Mouse (Mus musculus) midbrain, postnatal 0 days (tissue): ENCODE results near the gene Sult2a7. TPM values are rescaled to one million over a fixed set of nuclear protein-coding genes. Genes with fewer than 3 reads are reported as not detected.

Experiments used
- ATAC-seq: fragments of 200-750 bp; cut with Nextera tagmentation; 2 replicates; pipeline ENCODE4 v1.8.0; 2017; ENCODE audit warnings: moderate number of reproducible peaks, mild to moderate bottlenecking, moderate TSS enrichment, moderate library complexity; ENCODE audit not compliant: low FRiP score
- DNase-seq: peaks from one replicate; pipeline ENCODE4 v3.0.0-alpha.2; 2015; ENCODE audit warnings: low spot score
- H3K27ac ChIP-seq: fragments of 300-500 bp; sonication (generic); 2 replicates; pipeline ENCODE4 v1.5.1; 2014; ENCODE audit warnings: low read depth, mild to moderate bottlenecking, low read length, mixed read lengths
- H3K27me3 ChIP-seq: fragments of 300-500 bp; sonication (generic); 2 replicates; pipeline ENCODE4 v1.6.1; 2014; ENCODE audit warnings: low read length, control low read depth, mixed read lengths; ENCODE audit not compliant: insufficient read depth
- H3K36me3 ChIP-seq: fragments of 300-500 bp; sonication (generic); 2 replicates; pipeline ENCODE4 v1.6.1; 2014; ENCODE audit warnings: low read length, control low read depth, mixed read lengths; ENCODE audit not compliant: insufficient read depth
- H3K4me1 ChIP-seq: fragments of 300-500 bp; sonication (generic); 2 replicates; pipeline ENCODE4 v1.6.1; 2014; ENCODE audit warnings: mild to moderate bottlenecking, control low read depth, antibody characterized with exemption, low read length, mixed read lengths; ENCODE audit not compliant: insufficient read depth
- H3K4me2 ChIP-seq: fragments of 300-500 bp; sonication (generic); 2 replicates; pipeline ENCODE4 v1.6.1; 2014; ENCODE audit warnings: low read depth, mild to moderate bottlenecking, low read length, mixed read lengths; ENCODE audit not compliant: poor library complexity, severe bottlenecking
- H3K4me3 ChIP-seq: fragments of 300-500 bp; sonication (generic); 2 replicates; pipeline ENCODE4 v1.5.1; 2014; ENCODE audit warnings: low read depth, mild to moderate bottlenecking, low read length, moderate library complexity
- H3K9ac ChIP-seq: fragments of 300-500 bp; sonication (generic); replicated peaks from 2 replicates; pipeline ENCODE4 v1.6.1; 2014; ENCODE audit warnings: mild to moderate bottlenecking, low read length, moderate library complexity, mixed read lengths; ENCODE audit not compliant: poor library complexity, severe bottlenecking
- H3K9me3 ChIP-seq: fragments of 300-500 bp; sonication (generic); 2 replicates; pipeline ENCODE4 v1.6.1; 2016; ENCODE audit warnings: low read length, control low read depth
- CTCF ChIP-seq: IDR thresholded peaks from 2 replicates; pipeline ENCODE4 v1.5.1; 2016; ENCODE audit warnings: antibody characterized with exemption, mild to moderate bottlenecking
- WGBS: fragments of 180-500 bp; shearing (Covaris S2); extraction: QIAGEN DNeasy Blood & Tissue Kit; methylation state at CpG from one replicate; pipeline ENCODE4 v1.1.7; 2014; 5-methylcytosine and 5-hydroxymethylcytosine counted together
- polyA plus RNA-seq: library from polyadenylated mRNA; unstranded; fragments of >200 nt; fragmentation: Nextera tagmentation; extraction: Ambion mirVana; gene quantifications from 2 replicates; pipeline ENCODE4 v1.2.1, GENCODE M21; 2015
- total RNA-seq: library from RNA; depleted of rRNA; stranded (reverse); fragments of >200 nt; gene quantifications from 2 replicates; pipeline ENCODE4 v1.2.3, GENCODE M21; 2014; rRNA removed

Sult2a7 gene
- total RNA-seq, result not detected in 2 replicates
- polyA plus RNA-seq, result not detected in 2 replicates

DNA sequence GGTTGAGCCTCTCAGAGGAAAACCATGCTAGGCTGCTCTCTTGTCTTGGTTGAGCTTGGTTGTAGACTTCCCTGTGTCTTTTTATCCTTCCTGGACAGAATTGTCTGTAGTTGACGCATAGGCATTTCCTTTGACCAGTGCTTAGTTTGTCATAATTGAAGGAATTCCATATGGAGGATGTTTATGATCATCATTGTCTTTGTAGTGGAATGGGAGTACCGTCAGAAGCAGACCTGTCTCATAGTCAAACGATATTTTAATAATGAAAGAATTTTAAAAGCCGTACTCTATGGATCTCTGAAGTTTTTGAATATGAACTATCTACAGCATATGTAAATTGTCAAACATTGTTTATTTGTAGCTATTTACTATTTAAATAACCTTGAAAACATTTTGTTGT, at the start of gene Sult2a7:
Sult2a7 (minus strand) TSS at position 101 of the 400 bp plus-strand sequence.
- H3K36me3 ChIP-seq, result no peaks in the 10 kb centered on the region
- H3K4me2 ChIP-seq, result no peak within 1 kb of the TSS
- H3K4me3 ChIP-seq, result no peak within 1 kb of the TSS
- H3K4me1 ChIP-seq, result no peaks in the 10 kb centered on the region
- H3K9me3 ChIP-seq, result peaks cover 12% of the 10 kb centered on the region; the same call in 1 of the 2 replicates
- TF ChIP-seq CTCF, result no peak
- 88% methylated on average over 4 of the region's 4 CpGs for WGBS
- ATAC-seq (no peak), DNase-seq (no peak)
- no peak within 1 kb of the TSS for H3K9ac ChIP-seq
- H3K27ac ChIP-seq, result no peak within 1 kb of the TSS
- no peaks in the 10 kb centered on the region for H3K27me3 ChIP-seq

GRCm38 (mm10) chr7:14525280-14525679, 31.2 kb upstream of the Sult2a7 start:
- no peak for TF ChIP-seq CTCF
- no peak overlapping the region for H3K9ac ChIP-seq
- no peaks in the 10 kb centered on the region for H3K27me3 ChIP-seq
- no peaks in the 10 kb centered on the region for H3K36me3 ChIP-seq
- 72% methylated on average over 1 of the region's 1 CpGs for WGBS
- no peak for ATAC-seq
- H3K4me3 ChIP-seq, result no peak overlapping the region
- no peak for DNase-seq
- no peak overlapping the region for H3K27ac ChIP-seq
- peaks cover 48% of the 10 kb centered on the region for H3K9me3 ChIP-seq
- no peaks in the 10 kb centered on the region for H3K4me1 ChIP-seq
- no peak overlapping the region for H3K4me2 ChIP-seq

- WGBS, result 86% methylated on average over 1 of the region's 1 CpGs
- Histone ChIP-seq H3K4me2 (no peak overlapping the region), H3K4me1 (no peaks in the 10 kb centered on the region), H3K36me3 (no peaks in the 10 kb centered on the region), H3K4me3 (no peak overlapping the region), H3K27ac (no peak overlapping the region), H3K9me3 (peaks cover 45% of the 10 kb centered on the region), H3K9ac (no peak overlapping the region), H3K27me3 (no peaks in the 10 kb centered on the region)
- ATAC-seq (no peak), DNase-seq (no peak)
- no peak for TF ChIP-seq CTCF
Measured at GRCm38 (mm10) chr7:14522636-14523035, 28.6 kb upstream of the Sult2a7 start.

- ATAC-seq (no peak), DNase-seq (no peak)
- TF ChIP-seq CTCF, result no peak
- H3K27ac ChIP-seq, result no peak overlapping the region
- peaks cover 46% of the 10 kb centered on the region for H3K9me3 ChIP-seq
- H3K4me2 ChIP-seq, result no peak overlapping the region
- no peak overlapping the region for H3K9ac ChIP-seq
- H3K27me3 ChIP-seq, result no peaks in the 10 kb centered on the region
- whole genome bisulfite sequencing, result 61% methylated on average over 3 of the region's 3 CpGs
- no peaks in the 10 kb centered on the region for H3K36me3 ChIP-seq
- no peaks in the 10 kb centered on the region for H3K4me1 ChIP-seq
- H3K4me3 ChIP-seq, result no peak overlapping the region
Measured at GRCm38 (mm10) chr7:14518301-14518700, 24.3 kb upstream of the Sult2a7 start.

DNA sequence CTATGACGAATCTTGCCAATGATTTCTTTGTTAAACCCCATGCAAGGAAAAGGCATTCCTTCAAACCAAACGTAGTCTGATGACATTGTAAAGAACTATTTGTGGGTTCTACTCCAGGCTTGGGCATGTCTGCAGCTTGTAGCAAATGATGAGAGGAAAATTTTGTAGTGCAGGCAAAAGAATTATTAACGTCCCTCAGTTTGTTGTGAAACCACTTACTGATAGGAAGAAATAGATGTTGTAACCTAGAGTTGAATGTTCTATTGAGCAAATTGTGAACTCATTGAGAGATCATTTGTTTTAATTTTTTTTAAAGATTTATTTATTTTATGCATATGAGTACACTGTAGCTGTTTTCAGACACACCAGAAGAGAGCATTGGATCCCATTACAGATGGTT, 1.1 kb downstream of the Sult2a7 start:
- ATAC-seq (no peak), DNase-seq (no peak)
- peaks cover 12% of the 10 kb centered on the region; the same call in 1 of the 2 replicates for H3K9me3 ChIP-seq
- no peak overlapping the region for H3K4me3 ChIP-seq
- no peak for TF ChIP-seq CTCF
- no peaks in the 10 kb centered on the region for H3K36me3 ChIP-seq
- H3K4me2 ChIP-seq, result no peak overlapping the region
- no peaks in the 10 kb centered on the region for H3K27me3 ChIP-seq
- 71% methylated on average over 3 of the region's 3 CpGs for WGBS
- H3K27ac ChIP-seq, result no peak overlapping the region
- H3K9ac ChIP-seq, result no peak overlapping the region
- H3K4me1 ChIP-seq, result no peaks in the 10 kb centered on the region

- Histone ChIP-seq H3K4me2 (no peak within 1 kb of the TSS), H3K9ac (no peak within 1 kb of the TSS), H3K36me3 (no peaks in the 10 kb centered on the region), H3K27ac (no peak within 1 kb of the TSS), H3K4me1 (no peaks in the 10 kb centered on the region), H3K27me3 (no peaks in the 10 kb centered on the region), H3K9me3 (peaks cover 28% of the 10 kb centered on the region; the same call in 1 of the 2 replicates), H3K4me3 (no peak within 1 kb of the TSS)
- no peak for TF ChIP-seq CTCF
- no peak for ATAC-seq
- DNase-seq, result no peak
- WGBS, result 57% methylated on average over 3 of the region's 3 CpGs
Measured at GRCm38 (mm10) chr7:14446534-14446933, 47.5 kb downstream of the Sult2a7 start, which contains the start of gene Sult2a8. TSS of gene Sult2a8 (minus strand) at chr7:14446769.
